Mouse (Mus musculus) spleen, postnatal 4 days (tissue): Measurements from ENCODE around the gene Snx11.
"Not testable (repeated sequence)": the region's sequence is repeated elsewhere in the genome, so short reads cannot be mapped to it uniquely, and the experiment has no call there.

Experiments used
- DNase-seq, 2 experiments: peaks; one replicate each; pipeline ENCODE4 v3.0.0; 2022; ENCODE audit warnings: low spot score in 2 of 2

Gene Snx11

GRCm38 (mm10) chr11:96776968-96777962 is at the start of gene Snx11:
Gene Snx11, minus strand, starts transcription at chr11:96777559.
- peak; percentile 99 to 100 for DNase-seq

- no peak for DNase-seq
Measured at GRCm38 (mm10) chr11:96826481-96826880, 49.1 kb upstream of the Snx11 start.

- DNase-seq: no peak
Measured at GRCm38 (mm10) chr11:96824783-96825495, 47.6 kb upstream of the Snx11 start.

- DNase-seq: peak; percentile 80 to 89
Measured at GRCm38 (mm10) chr11:96823880-96824782, 46.8 kb upstream of the Snx11 start.

GRCm38 (mm10) chr11:96823471-96823837 is 46.1 kb upstream of the Snx11 start:
- no peak for DNase-seq

GRCm38 (mm10) chr11:96822675-96823470 is 45.5 kb upstream of the Snx11 start:
- DNase-seq: no peak

GRCm38 (mm10) chr11:96821956-96822355 is 44.6 kb upstream of the Snx11 start:
- no peak for DNase-seq

- DNase-seq: no peak
Measured at GRCm38 (mm10) chr11:96818128-96818710, 40.9 kb upstream of the Snx11 start.

GRCm38 (mm10) chr11:96816979-96817378 is 39.6 kb upstream of the Snx11 start:
- DNase-seq: no peak

GRCm38 (mm10) chr11:96816494-96816893 is 39.1 kb upstream of the Snx11 start:
- DNase-seq: no peak

- DNase-seq: no peak
Measured at GRCm38 (mm10) chr11:96815895-96816294, 38.5 kb upstream of the Snx11 start.

GRCm38 (mm10) chr11:96814443-96814842 is 37.1 kb upstream of the Snx11 start:
- DNase-seq: no peak

GRCm38 (mm10) chr11:96813920-96814319 is 36.6 kb upstream of the Snx11 start:
- DNase-seq: no peak

GRCm38 (mm10) chr11:96813455-96813854 is 36.1 kb upstream of the Snx11 start:
- DNase-seq: no peak

- not testable (repeated sequence) for DNase-seq
Measured at GRCm38 (mm10) chr11:96811188-96811587, 33.8 kb upstream of the Snx11 start.

GRCm38 (mm10) chr11:96809562-96810235 is 32.3 kb upstream of the Snx11 start:
- DNase-seq: no peak

GRCm38 (mm10) chr11:96808066-96808465 is 30.7 kb upstream of the Snx11 start:
- no peak for DNase-seq

- no peak for DNase-seq
Measured at GRCm38 (mm10) chr11:96805606-96806005, 28.2 kb upstream of the Snx11 start.

- DNase-seq: no peak
Measured at GRCm38 (mm10) chr11:96799511-96799910, 22.2 kb upstream of the Snx11 start.

- DNase-seq: no peak
Measured at GRCm38 (mm10) chr11:96796586-96796985, 19.2 kb upstream of the Snx11 start.
